Mouse (Mus musculus) regulatory T cell (primary cell): Measurements from ENCODE around the gene Slco1a4.
"Not testable (repeated sequence)": the region's sequence is repeated elsewhere in the genome, so short reads cannot be mapped to it uniquely, and the experiment has no call there.

Experiments
- in situ Hi-C: fragments of 300-600 bp; cut with MboI, MseI; formaldehyde crosslinking; loops from one replicate; pipeline ENCODE4 v1.15.1; 2025; ENCODE audit warnings: high pct_unique_total_duplicates

The Slco1a4 gene

GRCm38 (mm10) chr6:141856085-141856484 is at the start of gene Slco1a4:
Slco1a4 (minus strand) TSS chr6:141856199.
- in situ Hi-C loops, result no loop called here

GRCm38 (mm10) chr6:141898197-141898596 is 42.2 kb upstream of the Slco1a4 start:
- in situ Hi-C loops, result no loop called here

- in situ Hi-C loops, result no loop called here
These were observed 33.7 kb upstream of the Slco1a4 start for GRCm38 (mm10) chr6:141889723-141890122.

GRCm38 (mm10) chr6:141888248-141888647 is 32.2 kb upstream of the Slco1a4 start:
- in situ Hi-C loops, result no loop called here

GRCm38 (mm10) chr6:141882581-141882980 is 26.6 kb upstream of the Slco1a4 start:
- in situ Hi-C loops, result no loop called here

- in situ Hi-C loops, result not testable (repeated sequence)
These were observed 19.7 kb upstream of the Slco1a4 start for GRCm38 (mm10) chr6:141875742-141876141.

- in situ Hi-C loops, result no loop called here
These were observed 15.7 kb upstream of the Slco1a4 start for GRCm38 (mm10) chr6:141871711-141872110.

GRCm38 (mm10) chr6:141868735-141869134 is 12.7 kb upstream of the Slco1a4 start:
- in situ Hi-C loops, result no loop called here

GRCm38 (mm10) chr6:141866026-141866425 is 10.0 kb upstream of the Slco1a4 start:
- in situ Hi-C loops, result no loop called here

GRCm38 (mm10) chr6:141857735-141858531 is 1.9 kb upstream of the Slco1a4 start:
- in situ Hi-C loops, result no loop called here

- in situ Hi-C loops, result no loop called here
These were observed 2.4 kb downstream of the Slco1a4 start for GRCm38 (mm10) chr6:141853616-141854015.

- in situ Hi-C loops, result no loop called here
These were observed 6.9 kb downstream of the Slco1a4 start for GRCm38 (mm10) chr6:141849051-141849450.

- in situ Hi-C loops, result no loop called here
These were observed 58.2 kb downstream of the Slco1a4 start for GRCm38 (mm10) chr6:141797837-141798236.

GRCm38 (mm10) chr6:141774476-141774875 is 81.5 kb downstream of the Slco1a4 start:
- in situ Hi-C loops, result no loop called here

- in situ Hi-C loops, result no loop called here
These were observed 82.3 kb downstream of the Slco1a4 start, which contains the start of gene Gm5724 for GRCm38 (mm10) chr6:141773710-141774109. Gm5724 (minus strand) TSS chr6:141773810.
